Mouse (Mus musculus): ENCODE measurements around the gene Pdss2. TPM values are rescaled to one million over a fixed set of nuclear protein-coding genes. Genes with fewer than 3 reads are reported as not detected.

Pdss2 gene
- polyA plus RNA-seq, 1 experiment from 2014 or later = 14.5 TPM

GRCm38 (mm10) chr10:43422061-43422770 is 200.9 kb downstream of the Pdss2 start:
- no peak overlapping the region for H3K9ac ChIP-seq
- no peak overlapping the region for H3K27ac ChIP-seq
- H3K4me3 ChIP-seq (replicated peaks) = no peak overlapping the region
- no peaks in the 10 kb centered on the region for H3K27me3 ChIP-seq
- WGBS = 82% methylated on average over 15 of the region's 15 CpGs
- H3K4me2 ChIP-seq = no peak overlapping the region
- no peaks in the 10 kb centered on the region for H3K9me3 ChIP-seq (replicated peaks)
- H3K4me1 ChIP-seq = no peaks in the 10 kb centered on the region
- no peaks in the 10 kb centered on the region for H3K36me3 ChIP-seq
- ATAC-seq (replicated peaks; ENCODE audit: low FRiP score) = no peak

- WGBS = 69% methylated on average over 5 of the region's 5 CpGs
- H3K36me3 ChIP-seq = no peaks in the 10 kb centered on the region
- no peaks in the 10 kb centered on the region for H3K27me3 ChIP-seq
- no peak overlapping the region for H3K27ac ChIP-seq
- no peak overlapping the region for H3K4me2 ChIP-seq
- no peak overlapping the region for H3K4me3 ChIP-seq (replicated peaks)
- no peak overlapping the region for H3K9ac ChIP-seq
- H3K4me1 ChIP-seq = peaks cover 3% of the 10 kb centered on the region; the same call in 1 of the 2 replicates
- no peaks in the 10 kb centered on the region for H3K9me3 ChIP-seq (replicated peaks)
- ATAC-seq (replicated peaks; ENCODE audit: low FRiP score) = no peak
Observed at GRCm38 (mm10) chr10:43424545-43424944, 203.3 kb downstream of the Pdss2 start.

GRCm38 (mm10) chr10:43430606-43431005 is 209.3 kb downstream of the Pdss2 start:
- H3K27ac ChIP-seq = no peak overlapping the region
- H3K9ac ChIP-seq = no peak overlapping the region
- ATAC-seq (replicated peaks; ENCODE audit: low FRiP score) = no peak
- 88% methylated on average over 5 of the region's 5 CpGs for WGBS
- no peaks in the 10 kb centered on the region; the same call in 1 of the 2 replicates for H3K9me3 ChIP-seq (replicated peaks)
- H3K36me3 ChIP-seq = peaks cover 11% of the 10 kb centered on the region
- H3K4me1 ChIP-seq = peaks cover 3% of the 10 kb centered on the region; the same call in 1 of the 2 replicates
- H3K27me3 ChIP-seq = no peaks in the 10 kb centered on the region
- no peak overlapping the region for H3K4me2 ChIP-seq
- no peak overlapping the region for H3K4me3 ChIP-seq (replicated peaks)

- Histone ChIP-seq H3K9me3 (replicated peaks) (no peaks in the 10 kb centered on the region; the same call in 1 of the 2 replicates), H3K27ac (peak overlapping the region; percentile 48; the same call in 1 of the 2 replicates), H3K4me1 (peaks cover 29% of the 10 kb centered on the region), H3K4me3 (replicated peaks) (no peak overlapping the region), H3K27me3 (no peaks in the 10 kb centered on the region), H3K36me3 (peaks cover 11% of the 10 kb centered on the region), H3K4me2 (no peak overlapping the region), H3K9ac (no peak overlapping the region)
- no peak for ATAC-seq (replicated peaks; ENCODE audit: low FRiP score)
- 73% methylated on average over 4 of the region's 4 CpGs for WGBS
Observed at GRCm38 (mm10) chr10:43434326-43434725, 213.0 kb downstream of the Pdss2 start.

GRCm38 (mm10) chr10:43435757-43436156 is 214.5 kb downstream of the Pdss2 start:
- no peak overlapping the region for H3K9ac ChIP-seq
- H3K36me3 ChIP-seq = peaks cover 6% of the 10 kb centered on the region
- no peak for ATAC-seq (replicated peaks; ENCODE audit: low FRiP score)
- H3K4me3 ChIP-seq (replicated peaks) = no peak overlapping the region
- no peaks in the 10 kb centered on the region for H3K27me3 ChIP-seq
- WGBS = 89% methylated on average over 3 of the region's 3 CpGs
- H3K9me3 ChIP-seq (replicated peaks) = no peaks in the 10 kb centered on the region; the same call in 1 of the 2 replicates
- peaks cover 43% of the 10 kb centered on the region for H3K4me1 ChIP-seq
- no peak overlapping the region for H3K27ac ChIP-seq
- no peak overlapping the region for H3K4me2 ChIP-seq

- no peak overlapping the region for H3K9ac ChIP-seq
- no peaks in the 10 kb centered on the region; the same call in 1 of the 2 replicates for H3K9me3 ChIP-seq (replicated peaks)
- H3K4me1 ChIP-seq = peaks cover 57% of the 10 kb centered on the region
- H3K4me2 ChIP-seq = no peak overlapping the region
- no peak for ATAC-seq (replicated peaks; ENCODE audit: low FRiP score)
- H3K27me3 ChIP-seq = no peaks in the 10 kb centered on the region
- no peak overlapping the region for H3K4me3 ChIP-seq (replicated peaks)
- H3K36me3 ChIP-seq = no peaks in the 10 kb centered on the region; the same call in 1 of the 2 replicates
- WGBS = 11% methylated on average over 7 of the region's 7 CpGs
- H3K27ac ChIP-seq = peak overlapping the region; percentile 86
Observed at GRCm38 (mm10) chr10:43439492-43439941, 218.2 kb downstream of the Pdss2 start.

GRCm38 (mm10) chr10:43440050-43440449 is 218.8 kb downstream of the Pdss2 start:
- no peaks in the 10 kb centered on the region; the same call in 1 of the 2 replicates for H3K36me3 ChIP-seq
- H3K4me2 ChIP-seq = peak overlapping the region; percentile 34
- H3K9me3 ChIP-seq (replicated peaks) = no peaks in the 10 kb centered on the region; the same call in 1 of the 2 replicates
- ATAC-seq (replicated peaks; ENCODE audit: low FRiP score) = no peak
- H3K4me3 ChIP-seq (replicated peaks) = no peak overlapping the region
- H3K27ac ChIP-seq = peak overlapping the region; percentile 86
- WGBS = 15% methylated on average over 13 of the region's 13 CpGs
- peaks cover 57% of the 10 kb centered on the region for H3K4me1 ChIP-seq
- no peak overlapping the region for H3K9ac ChIP-seq
- H3K27me3 ChIP-seq = no peaks in the 10 kb centered on the region

- Histone ChIP-seq H3K36me3 (no peaks in the 10 kb centered on the region), H3K4me2 (no peak overlapping the region), H3K27ac (peak overlapping the region; percentile 86), H3K4me1 (peaks cover 55% of the 10 kb centered on the region), H3K4me3 (replicated peaks) (no peak overlapping the region), H3K27me3 (no peaks in the 10 kb centered on the region), H3K9me3 (replicated peaks) (no peaks in the 10 kb centered on the region), H3K9ac (no peak overlapping the region)
- 34% methylated on average over 15 of the region's 15 CpGs for WGBS
- peak; percentile 87 for ATAC-seq (replicated peaks; ENCODE audit: low FRiP score)
Observed at GRCm38 (mm10) chr10:43440981-43441740, 219.9 kb downstream of the Pdss2 start.

- Histone ChIP-seq H3K27ac (no peak overlapping the region), H3K4me1 (peaks cover 9% of the 10 kb centered on the region), H3K27me3 (no peaks in the 10 kb centered on the region), H3K9me3 (replicated peaks) (no peaks in the 10 kb centered on the region), H3K4me3 (replicated peaks) (no peak overlapping the region), H3K4me2 (no peak overlapping the region), H3K36me3 (no peaks in the 10 kb centered on the region), H3K9ac (no peak overlapping the region)
- ATAC-seq (replicated peaks; ENCODE audit: low FRiP score) = no peak
- 86% methylated on average over 3 of the region's 3 CpGs for WGBS
Observed at GRCm38 (mm10) chr10:43448656-43449055, 227.4 kb downstream of the Pdss2 start.

- H3K27ac ChIP-seq = no peak overlapping the region
- ATAC-seq (replicated peaks; ENCODE audit: low FRiP score) = peak; percentile 88
- no peaks in the 10 kb centered on the region for H3K27me3 ChIP-seq
- no peaks in the 10 kb centered on the region for H3K9me3 ChIP-seq (replicated peaks)
- peaks cover 9% of the 10 kb centered on the region for H3K4me1 ChIP-seq
- WGBS = 28% methylated on average over 16 of the region's 16 CpGs
- no peaks in the 10 kb centered on the region for H3K36me3 ChIP-seq
- peak overlapping the region; percentile 28 for H3K4me3 ChIP-seq (replicated peaks)
- H3K9ac ChIP-seq = no peak overlapping the region
- peak overlapping the region; percentile 56 for H3K4me2 ChIP-seq
Observed at GRCm38 (mm10) chr10:43451848-43452662, 230.8 kb downstream of the Pdss2 start.

GRCm38 (mm10) chr10:43452663-43452996 is 231.3 kb downstream of the Pdss2 start:
- no peak for ATAC-seq (replicated peaks; ENCODE audit: low FRiP score)
- Histone ChIP-seq H3K9ac (no peak overlapping the region), H3K36me3 (no peaks in the 10 kb centered on the region), H3K27ac (no peak overlapping the region), H3K27me3 (no peaks in the 10 kb centered on the region), H3K9me3 (replicated peaks) (no peaks in the 10 kb centered on the region), H3K4me1 (peaks cover 9% of the 10 kb centered on the region), H3K4me2 (peak overlapping the region; percentile 56), H3K4me3 (replicated peaks) (peak overlapping the region; percentile 28)
- 20% methylated on average over 5 of the region's 5 CpGs for WGBS
